Mouse (Mus musculus) liver, embryonic 14.5 days (tissue): ENCODE measurements around the gene Plagl1. TPM values are rescaled to one million over a fixed set of nuclear protein-coding genes. Genes with fewer than 3 reads are reported as not detected.

ENCODE experiments used
- ATAC-seq: fragments of 200-750 bp; cut with Nextera tagmentation; 2 replicates; pipeline ENCODE4 v1.8.0; 2017; ENCODE audit warnings: moderate number of reproducible peaks, mild to moderate bottlenecking, moderate library complexity; ENCODE audit not compliant: insufficient read depth
- DNase-seq, 3 experiments: peaks; one replicate each; pipeline ENCODE4 v3.0.0-alpha.2; 2012 to 2013; ENCODE audit warnings: low read depth in 3 of 3, low spot score in 3 of 3
- H3K27ac ChIP-seq: fragments of 300-500 bp; sonication (generic); 2 replicates; pipeline ENCODE4 v1.5.1; 2014; ENCODE audit warnings: moderate library complexity, mild to moderate bottlenecking, control low read depth, inconsistent platforms
- H3K27me3 ChIP-seq: fragments of 300-500 bp; sonication (generic); 2 replicates; pipeline ENCODE4 v1.6.1; 2014; ENCODE audit warnings: mild to moderate bottlenecking, low read length, moderate library complexity; ENCODE audit not compliant: control insufficient read depth, insufficient read depth
- H3K36me3 ChIP-seq: fragments of 300-500 bp; sonication (generic); replicated peaks from 2 replicates; pipeline ENCODE4 v1.6.1; 2014; ENCODE audit warnings: low read depth; ENCODE audit not compliant: control insufficient read depth, insufficient read depth
- H3K4me1 ChIP-seq, 2 experiments: fragments of 200-500 bp in 1 of 2; fragments of 300-500 bp in 1 of 2; sonication (generic) in 1 of 2; replicated peaks; 2 replicates each; pipeline ENCODE4 v1.6.1; 2012 to 2014; ENCODE audit warnings: antibody characterized with exemption in 1 of 2, inconsistent platforms in 1 of 2, low read length in 1 of 2; ENCODE audit not compliant: control insufficient read depth in 2 of 2, insufficient read depth in 2 of 2
- H3K4me2 ChIP-seq: fragments of 300-500 bp; sonication (generic); 2 replicates; pipeline ENCODE4 v1.6.1; 2014; ENCODE audit warnings: low read depth, mild to moderate bottlenecking, control low read depth, moderate library complexity
- H3K4me3 ChIP-seq, 2 experiments: fragments of 200-500 bp in 1 of 2; fragments of 300-500 bp in 1 of 2; sonication (generic) in 1 of 2; 2 replicates each; pipeline ENCODE4 v1.5.1; 2012 to 2014; ENCODE audit warnings: low read depth in 2 of 2, low read length in 2 of 2, mild to moderate bottlenecking in 2 of 2, control low read depth in 1 of 2, inconsistent platforms in 1 of 2, moderate library complexity in 1 of 2; ENCODE audit not compliant: insufficient read depth in 1 of 2
- H3K9ac ChIP-seq: fragments of 300-500 bp; sonication (generic); replicated peaks from 2 replicates; pipeline ENCODE4 v1.6.1; 2014; ENCODE audit warnings: mild to moderate bottlenecking, control low read depth, moderate library complexity
- H3K9me3 ChIP-seq: fragments of 300-500 bp; sonication (generic); 2 replicates; pipeline ENCODE4 v1.6.1; 2016; ENCODE audit warnings: low read length, mixed read lengths; ENCODE audit not compliant: control insufficient read depth
- CTCF ChIP-seq: IDR thresholded peaks from 2 replicates; pipeline ENCODE4 v1.5.1; 2016; ENCODE audit warnings: antibody characterized with exemption, low read depth, control low read depth
- EP300 ChIP-seq: IDR thresholded peaks from 2 replicates; pipeline ENCODE4 v1.6.1; 2016; ENCODE audit warnings: antibody characterized with exemption, low read depth
- WGBS: fragments of 180-500 bp; shearing (Covaris S2); extraction: QIAGEN DNeasy Blood & Tissue Kit; methylation state at CpG from one replicate; pipeline ENCODE4 v1.1.7; 2014; ENCODE audit not compliant: insufficient replicate concordance; 5-methylcytosine and 5-hydroxymethylcytosine counted together
- polyA plus RNA-seq, 2 experiments: library from polyadenylated mRNA; depleted of rRNA in 1 of 2; stranded (reverse) in 1 of 2; unstranded in 1 of 2; fragments of >200 nt; fragmentation: Nextera tagmentation in 1 of 2; extraction: Ambion mirVana in 1 of 2; gene quantifications; 2 replicates each; pipeline versions ENCODE4 v1.2.1 to v1.2.3; 2012 to 2014

Gene Plagl1
- polyA plus RNA-seq, 2 experiments, result 26.3 to 41.0 TPM

- no peak overlapping the region for H3K9ac ChIP-seq
- H3K9me3 ChIP-seq, result no peaks in the 10 kb centered on the region
- no peak overlapping the region for H3K4me2 ChIP-seq
- WGBS, result 64% methylated on average over 3 of the region's 3 CpGs
- no peaks in the 10 kb centered on the region for H3K4me1 ChIP-seq
- DNase-seq, result no peak
- H3K36me3 ChIP-seq, result no peaks in the 10 kb centered on the region
- H3K4me3 ChIP-seq, result no peak overlapping the region
- H3K27me3 ChIP-seq, result no peaks in the 10 kb centered on the region
- no peak for ATAC-seq
- no peak for TF ChIP-seq CTCF
- TF ChIP-seq EP300, result no peak
- no peak overlapping the region for H3K27ac ChIP-seq
Measured at GRCm38 (mm10) chr10:13150435-13150834, 90.1 kb downstream of the Plagl1 start.

GRCm38 (mm10) chr10:13151353-13151752 is 91.0 kb downstream of the Plagl1 start:
- H3K36me3 ChIP-seq, result no peaks in the 10 kb centered on the region
- H3K9ac ChIP-seq, result no peak overlapping the region
- H3K4me3 ChIP-seq, result no peak overlapping the region
- no peak for DNase-seq
- H3K9me3 ChIP-seq, result no peaks in the 10 kb centered on the region
- 65% methylated on average over 5 of the region's 5 CpGs for WGBS
- no peak for TF ChIP-seq EP300
- no peak for TF ChIP-seq CTCF
- H3K4me2 ChIP-seq, result no peak overlapping the region
- ATAC-seq, result no peak
- no peaks in the 10 kb centered on the region for H3K4me1 ChIP-seq
- H3K27me3 ChIP-seq, result no peaks in the 10 kb centered on the region
- H3K27ac ChIP-seq, result no peak overlapping the region

- H3K9ac ChIP-seq, result no peak overlapping the region
- H3K27me3 ChIP-seq, result no peaks in the 10 kb centered on the region
- TF ChIP-seq EP300, result no peak
- no peak for TF ChIP-seq CTCF
- ATAC-seq (no peak), DNase-seq (no peak)
- H3K9me3 ChIP-seq, result no peaks in the 10 kb centered on the region
- H3K4me1 ChIP-seq, result no peaks in the 10 kb centered on the region
- no peak overlapping the region for H3K27ac ChIP-seq
- H3K4me2 ChIP-seq, result no peak overlapping the region
- no peak overlapping the region for H3K4me3 ChIP-seq
- no peaks in the 10 kb centered on the region for H3K36me3 ChIP-seq
- WGBS, result 63% methylated on average over 4 of the region's 4 CpGs
Measured at GRCm38 (mm10) chr10:13152811-13153364, 92.6 kb downstream of the Plagl1 start.

GRCm38 (mm10) chr10:13155377-13155776 is 95.1 kb downstream of the Plagl1 start:
- no peak for DNase-seq

GRCm38 (mm10) chr10:13160913-13161312 is 100.6 kb downstream of the Plagl1 start:
- WGBS, result 64% methylated on average over 4 of the region's 4 CpGs
- DNase-seq (no peak), ATAC-seq (no peak)
- Histone ChIP-seq H3K27ac (no peak overlapping the region), H3K36me3 (no peaks in the 10 kb centered on the region), H3K4me2 (no peak overlapping the region), H3K9me3 (no peaks in the 10 kb centered on the region), H3K4me1 (no peaks in the 10 kb centered on the region), H3K4me3 (no peak overlapping the region), H3K27me3 (no peaks in the 10 kb centered on the region), H3K9ac (no peak overlapping the region)
- no peak for TF ChIP-seq EP300
- no peak for TF ChIP-seq CTCF

More at GRCm38 (mm10) chr10:13155377-13155776, 95.1 kb downstream of the Plagl1 start:
- no peak for TF ChIP-seq EP300
- no peak for TF ChIP-seq CTCF
- ATAC-seq, result no peak
- no peaks in the 10 kb centered on the region for H3K36me3 ChIP-seq
- no peak overlapping the region for H3K27ac ChIP-seq
- 58% methylated on average over 5 of the region's 5 CpGs for WGBS
- H3K27me3 ChIP-seq, result no peaks in the 10 kb centered on the region
- H3K4me1 ChIP-seq, result no peaks in the 10 kb centered on the region
- no peaks in the 10 kb centered on the region for H3K9me3 ChIP-seq
- no peak overlapping the region for H3K9ac ChIP-seq
- no peak overlapping the region for H3K4me3 ChIP-seq
- H3K4me2 ChIP-seq, result no peak overlapping the region
